Mouse (Mus musculus) ES-Bruce4 (cell line): ENCODE results near the gene Dok3. TPM values are rescaled to one million over a fixed set of nuclear protein-coding genes. Genes with fewer than 3 reads are reported as not detected.

Experiments used
- H3K27ac ChIP-seq: 2 replicates; pipeline ENCODE4 v1.5.1; 2012; ENCODE audit warnings: low read length, inconsistent platforms; ENCODE audit not compliant: insufficient read depth
- H3K27me3 ChIP-seq: 2 replicates; pipeline ENCODE4 v1.6.1; 2012; ENCODE audit warnings: mild to moderate bottlenecking, low read length, inconsistent platforms; ENCODE audit not compliant: control insufficient read depth, poor library complexity, insufficient read depth, severe bottlenecking
- H3K36me3 ChIP-seq: 2 replicates; pipeline ENCODE4 v1.6.1; 2012; ENCODE audit warnings: inconsistent platforms, mild to moderate bottlenecking, low read length, moderate library complexity; ENCODE audit not compliant: control insufficient read depth, poor library complexity, insufficient read depth, severe bottlenecking
- H3K4me1 ChIP-seq: one replicate; pipeline ENCODE4 v1.8.1; 2011; ENCODE audit warnings: low read length; ENCODE audit not compliant: control insufficient read depth, insufficient read depth
- H3K4me3 ChIP-seq: 2 replicates; pipeline ENCODE4 v1.5.1; 2011; ENCODE audit warnings: low read depth, mild to moderate bottlenecking, low read length
- H3K9ac ChIP-seq: 2 replicates; pipeline ENCODE4 v1.6.1; 2012; ENCODE audit warnings: low read depth, mild to moderate bottlenecking, inconsistent platforms; ENCODE audit not compliant: poor library complexity, severe bottlenecking
- H3K9me3 ChIP-seq: replicated peaks from 2 replicates; pipeline ENCODE4 v1.6.1; 2012; ENCODE audit warnings: mild to moderate bottlenecking, low read length, inconsistent platforms; ENCODE audit not compliant: control insufficient read depth, poor library complexity, insufficient read depth, severe bottlenecking
- CTCF ChIP-seq: IDR thresholded peaks from one replicate; pipeline ENCODE4 v1.8.1; 2011; ENCODE audit warnings: low read depth, low read length
- EP300 ChIP-seq: IDR thresholded peaks from 2 replicates; pipeline ENCODE4 v1.6.1; 2011; ENCODE audit warnings: low read depth, low read length; ENCODE audit not compliant: insufficient read depth
- POLR2A ChIP-seq: IDR thresholded peaks from one replicate; pipeline ENCODE4 v1.8.1; 2011; ENCODE audit warnings: low read length; ENCODE audit not compliant: insufficient read depth
- polyA plus RNA-seq: library from polyadenylated mRNA; stranded (reverse); fragments of >200 nt; gene quantifications from 2 replicates; pipeline ENCODE4 v1.2.4, GENCODE M21; 2011; ENCODE audit warnings: low read depth; ENCODE audit not compliant: missing spikeins, insufficient read depth, insufficient read length

Dok3 gene
- polyA plus RNA-seq, 1 experiment: 0.39 TPM

- Histone ChIP-seq H3K9ac (no peak overlapping the region), H3K36me3 (no peaks in the 10 kb centered on the region), H3K27ac (no peak overlapping the region), H3K4me1 (no peaks in the 10 kb centered on the region), H3K4me3 (no peak overlapping the region), H3K9me3 (no peaks in the 10 kb centered on the region), H3K27me3 (no peaks in the 10 kb centered on the region)
- TF ChIP-seq CTCF: no peak
- no peak for TF ChIP-seq EP300
- TF ChIP-seq POLR2A: no peak
Measured at GRCm38 (mm10) chr13:55483071-55483470, 46.0 kb downstream of the Dok3 start.

DNA sequence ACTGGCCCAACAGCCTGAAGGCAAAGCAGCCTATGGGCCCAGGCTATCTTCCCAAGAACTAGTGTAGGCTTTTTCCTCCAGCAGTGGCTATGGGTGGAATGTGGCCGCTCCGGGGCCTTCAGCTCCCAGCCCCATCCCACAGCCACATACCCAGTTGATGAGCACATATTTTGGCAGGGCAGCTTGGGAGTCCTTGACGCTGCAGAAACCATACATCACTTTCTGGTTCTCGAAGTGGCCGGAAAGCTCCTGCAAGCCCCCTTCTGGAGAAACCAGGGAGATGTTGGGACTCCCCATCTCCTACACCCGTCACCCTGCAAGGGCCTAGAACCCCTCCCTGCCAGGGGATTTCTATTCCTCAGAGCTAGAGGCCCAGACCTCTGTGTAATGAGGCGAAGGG is 46.6 kb downstream of the Dok3 start:
- H3K9me3 ChIP-seq: no peaks in the 10 kb centered on the region
- H3K27ac ChIP-seq: no peak overlapping the region
- H3K9ac ChIP-seq: no peak overlapping the region
- H3K4me3 ChIP-seq: no peak overlapping the region
- no peaks in the 10 kb centered on the region for H3K4me1 ChIP-seq
- TF ChIP-seq EP300: no peak
- TF ChIP-seq POLR2A: no peak
- no peak for TF ChIP-seq CTCF
- no peaks in the 10 kb centered on the region for H3K36me3 ChIP-seq
- no peaks in the 10 kb centered on the region for H3K27me3 ChIP-seq

GRCm38 (mm10) chr13:55479929-55480328 is 49.2 kb downstream of the Dok3 start:
- H3K27ac ChIP-seq: no peak overlapping the region
- no peaks in the 10 kb centered on the region for H3K36me3 ChIP-seq
- no peak overlapping the region for H3K4me3 ChIP-seq
- no peak overlapping the region for H3K9ac ChIP-seq
- no peak for TF ChIP-seq EP300
- no peak for TF ChIP-seq POLR2A
- no peak for TF ChIP-seq CTCF
- H3K4me1 ChIP-seq: no peaks in the 10 kb centered on the region
- no peaks in the 10 kb centered on the region for H3K27me3 ChIP-seq
- H3K9me3 ChIP-seq: no peaks in the 10 kb centered on the region

DNA sequence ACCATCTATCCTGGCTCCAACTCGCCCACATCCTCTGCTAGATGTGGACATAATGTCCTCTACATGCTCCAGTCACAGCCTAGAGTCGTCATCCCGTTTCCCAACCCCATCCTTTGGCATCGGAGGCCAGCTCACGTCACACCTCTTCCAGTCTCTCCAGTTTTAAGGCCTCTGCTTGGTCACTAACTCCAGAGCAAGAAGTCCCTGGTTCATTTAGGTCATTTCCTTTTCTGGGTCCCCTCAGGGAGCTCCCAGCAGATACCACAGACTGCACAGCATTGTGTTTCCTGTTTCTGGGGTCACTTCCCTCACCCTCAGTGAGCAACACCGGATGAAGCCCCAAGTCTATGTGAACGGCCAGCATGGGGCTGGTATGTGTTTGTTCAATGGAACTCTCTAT is 50.1 kb downstream of the Dok3 start:
- H3K27me3 ChIP-seq: no peaks in the 10 kb centered on the region
- no peaks in the 10 kb centered on the region for H3K4me1 ChIP-seq
- no peak overlapping the region for H3K4me3 ChIP-seq
- H3K27ac ChIP-seq: no peak overlapping the region
- H3K9ac ChIP-seq: no peak overlapping the region
- TF ChIP-seq CTCF (no peak), EP300 (no peak), POLR2A (no peak)
- H3K9me3 ChIP-seq: no peaks in the 10 kb centered on the region
- no peaks in the 10 kb centered on the region for H3K36me3 ChIP-seq

DNA sequence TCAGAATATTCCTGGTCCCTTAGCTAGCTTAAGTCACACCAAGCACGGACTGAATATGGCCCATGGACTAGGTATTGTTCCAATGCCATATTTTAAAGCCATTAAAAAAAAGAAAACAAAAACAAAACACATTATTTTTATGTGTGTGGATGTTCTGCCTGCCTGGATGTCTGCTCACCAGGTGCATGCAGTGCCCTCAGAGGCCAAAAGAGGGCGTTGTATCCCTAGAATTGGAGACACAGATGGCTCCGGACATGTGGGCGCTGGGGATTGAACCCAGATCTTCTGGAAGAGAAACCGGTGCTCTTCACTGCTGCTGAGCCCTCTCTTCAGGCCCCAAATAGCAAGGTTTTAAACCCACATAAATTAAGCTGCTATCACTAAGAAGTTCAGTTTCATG is 51.1 kb downstream of the Dok3 start:
- no peaks in the 10 kb centered on the region for H3K4me1 ChIP-seq
- H3K36me3 ChIP-seq: no peaks in the 10 kb centered on the region
- no peaks in the 10 kb centered on the region for H3K27me3 ChIP-seq
- no peak for TF ChIP-seq POLR2A
- peak; percentile 78 for TF ChIP-seq CTCF
- no peak for TF ChIP-seq EP300
- no peaks in the 10 kb centered on the region for H3K9me3 ChIP-seq
- H3K4me3 ChIP-seq: no peak overlapping the region
- no peak overlapping the region for H3K9ac ChIP-seq
- H3K27ac ChIP-seq: no peak overlapping the region

DNA sequence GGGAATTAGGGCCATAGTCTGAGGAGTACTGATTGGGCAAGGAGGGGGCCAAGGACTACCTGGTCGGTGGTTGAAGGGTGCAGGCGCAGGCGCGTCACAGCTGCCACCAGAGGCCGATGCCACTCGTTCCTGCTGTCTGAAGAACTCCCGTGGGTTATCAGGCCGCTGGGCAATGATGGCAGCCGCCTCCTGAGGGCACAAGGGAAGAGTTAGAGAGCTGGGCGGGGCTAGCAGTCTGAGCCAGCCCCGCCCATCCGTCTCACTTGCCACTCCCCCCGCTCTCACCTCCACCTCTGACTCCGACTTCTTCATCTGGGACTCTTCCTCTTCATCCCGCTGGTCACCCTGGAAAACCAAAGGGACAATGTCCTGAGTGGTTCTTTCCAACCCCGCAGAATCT is 51.6 kb downstream of the Dok3 start:
- no peaks in the 10 kb centered on the region for H3K36me3 ChIP-seq
- H3K4me1 ChIP-seq: no peaks in the 10 kb centered on the region
- H3K27ac ChIP-seq: no peak overlapping the region
- H3K9ac ChIP-seq: no peak overlapping the region
- H3K4me3 ChIP-seq: no peak overlapping the region
- TF ChIP-seq POLR2A (no peak), EP300 (no peak)
- no peaks in the 10 kb centered on the region for H3K27me3 ChIP-seq
- H3K9me3 ChIP-seq: no peaks in the 10 kb centered on the region

- Histone ChIP-seq H3K27ac (no peak overlapping the region), H3K4me3 (no peak overlapping the region), H3K4me1 (no peaks in the 10 kb centered on the region), H3K9ac (no peak overlapping the region), H3K9me3 (no peaks in the 10 kb centered on the region), H3K36me3 (no peaks in the 10 kb centered on the region), H3K27me3 (no peaks in the 10 kb centered on the region)
- TF ChIP-seq CTCF: no peak
- TF ChIP-seq EP300: no peak
- no peak for TF ChIP-seq POLR2A
Measured at GRCm38 (mm10) chr13:55476256-55476655, 52.8 kb downstream of the Dok3 start.
